ENCODE assay signal across 8 mouse cellular contexts in genomic region chr4:10874718-10875121, GRCm38 (mm10). TPM values are rescaled to one million over a fixed set of nuclear protein-coding genes. Genes with fewer than 3 reads are reported as not detected.
DNase-seq lines count a peak whose midpoint lies in the region; ATAC-seq and TF ChIP-seq lines count a peak whose summit lies in the region.

No protein-coding gene starts in this region.

- H3K36me3 ChIP-seq in kidney, adult 2 months (ENCODE audit: control insufficient read depth, insufficient read depth, low read length), result no peaks in the 10 kb centered on the region
- H3K36me3 ChIP-seq in forebrain, embryonic 14.5 days (ENCODE audit: control insufficient read depth, insufficient read depth, low read length), result 0 out of 2 replicates have a peak, but pooled peaks cover 2% of the 10 kb centered on the region
- H3K36me3 ChIP-seq in hindbrain, embryonic 11.5 days (ENCODE audit: control insufficient read depth, insufficient read depth, low read length), result no peaks in the 10 kb centered on the region
- H3K36me3 ChIP-seq in megakaryocyte, embryonic 14.5 days (replicated peaks; ENCODE audit: low read length), result peaks cover 15% of the 10 kb centered on the region

- peak overlapping the region; percentile 59 for H3K4me2 ChIP-seq in forebrain, embryonic 14.5 days (ENCODE audit: low read length)
- peak overlapping the region; percentile 43 for H3K4me2 ChIP-seq in hindbrain, embryonic 11.5 days (replicated peaks; ENCODE audit: low read depth, low read length)

- under 1% methylated on average over 37 of the region's 37 CpGs for WGBS in kidney, adult 2 months
- WGBS in forebrain, embryonic 14.5 days, result under 1% methylated on average over 37 of the region's 37 CpGs
- 0% methylated on average over 28 of the region's 37 CpGs for WGBS in hindbrain, embryonic 11.5 days

- peak overlapping the region; percentile 83 for H3K4me3 ChIP-seq in kidney, adult 2 months (ENCODE audit: insufficient read depth, low read depth, low read length)
- peak overlapping the region; percentile 90 for H3K4me3 ChIP-seq in forebrain, embryonic 14.5 days (ENCODE audit: low read depth, low read length)
- H3K4me3 ChIP-seq in hindbrain, embryonic 11.5 days (ENCODE audit: low read depth, low read length), result peak overlapping the region; percentile 85
- H3K4me3 ChIP-seq in megakaryocyte, embryonic 14.5 days (replicated peaks), result peak overlapping the region; percentile 99

- TF ChIP-seq CTCF in kidney, adult 2 months (conservative IDR thresholded peaks at IDR 0.05; ENCODE audit: insufficient read depth, insufficient read length, low read depth, low read length), result no peak
- TF ChIP-seq CTCF in brain, embryonic 14.5 days (IDR thresholded peaks at IDR 0.05; ENCODE audit: borderline replicate concordance, extremely low read depth, insufficient read depth, insufficient read length), result no peak

- H3K4me1 ChIP-seq in kidney, adult 2 months (ENCODE audit: control insufficient read depth, insufficient read depth, low read length), result peaks cover 5% of the 10 kb centered on the region; the same call in 1 of the 2 replicates
- H3K4me1 ChIP-seq in forebrain, embryonic 14.5 days (ENCODE audit: control insufficient read depth, insufficient read depth, low read length), result peaks cover 5% of the 10 kb centered on the region; the same call in 1 of the 2 replicates
- H3K4me1 ChIP-seq in hindbrain, embryonic 11.5 days (replicated peaks; ENCODE audit: control insufficient read depth, insufficient read depth, low read length), result no peaks in the 10 kb centered on the region; the same call in 1 of the 2 replicates
- H3K4me1 ChIP-seq in megakaryocyte, embryonic 14.5 days, result peaks cover 24% of the 10 kb centered on the region

- no peaks in the 10 kb centered on the region for H3K9me3 ChIP-seq in forebrain, embryonic 14.5 days (replicated peaks; ENCODE audit: control insufficient read depth, low read length)
- H3K9me3 ChIP-seq in hindbrain, embryonic 11.5 days (ENCODE audit: control insufficient read depth, low read length), result no peaks in the 10 kb centered on the region
- H3K9me3 ChIP-seq in megakaryocyte, embryonic 14.5 days, result no peaks in the 10 kb centered on the region

- intact Hi-C loops in left cerebral cortex, postnatal 36 days (cut with DNase I), result no loop called here

- ATAC-seq in forebrain, embryonic 14.5 days, result peak; percentile 78
- ATAC-seq in hindbrain, embryonic 11.5 days (ENCODE audit: low FRiP score), result peak; percentile 87

- H3K9ac ChIP-seq in forebrain, embryonic 14.5 days (ENCODE audit: low read length), result peak overlapping the region; percentile 89
- H3K9ac ChIP-seq in hindbrain, embryonic 11.5 days (ENCODE audit: low read depth, low read length), result peak overlapping the region; percentile 92

- DNase-seq in kidney, adult 2 months, result peak; percentile 54
- DNase-seq in kidney, postnatal 14 days, result no peak
- peak; percentile 79 for DNase-seq in brain, embryonic 14.5 days (ENCODE audit: low read depth)
- peak; percentile 71 for DNase-seq in forebrain, embryonic 14.5 days (ENCODE audit: low spot score)
- DNase-seq in hindbrain, embryonic 11.5 days (ENCODE audit: low spot score), result peak; percentile 78
- peak; percentile 40 to 62 for DNase-seq in left cerebral cortex, postnatal 36 days (ENCODE audit: low spot score in 2 of 2)
- peak; percentile 35 for DNase-seq in right cerebral cortex, postnatal 36 days (ENCODE audit: low spot score in 2 of 2)

- peak overlapping the region; percentile 89 for H3K27ac ChIP-seq in kidney, adult 2 months (ENCODE audit: insufficient read depth, low read depth, low read length)
- H3K27ac ChIP-seq in forebrain, embryonic 14.5 days (ENCODE audit: low read depth, low read length), result peak overlapping the region; percentile 99
- peak overlapping the region; percentile 99 for H3K27ac ChIP-seq in hindbrain, embryonic 11.5 days (ENCODE audit: low read depth, low read length)

- TF ChIP-seq POLR2A in kidney, adult 2 months (IDR thresholded peaks at IDR 0.05; ENCODE audit: low read depth, low read length), result no peak
- TF ChIP-seq POLR2A in brain, embryonic 14.5 days (IDR thresholded peaks at IDR 0.05; ENCODE audit: borderline replicate concordance, extremely low read depth, insufficient read depth, insufficient read length, poor library complexity, severe bottlenecking), result no peak

- H3K27me3 ChIP-seq in kidney, adult 2 months (replicated peaks; ENCODE audit: control insufficient read depth, insufficient read depth, low read length), result no peaks in the 10 kb centered on the region; the same call in 1 of the 2 replicates
- H3K27me3 ChIP-seq in forebrain, embryonic 14.5 days (replicated peaks; ENCODE audit: control insufficient read depth, insufficient read depth, low read length), result no peaks in the 10 kb centered on the region
- no peaks in the 10 kb centered on the region for H3K27me3 ChIP-seq in hindbrain, embryonic 11.5 days (ENCODE audit: control insufficient read depth, insufficient read depth, low read length)
- no peaks in the 10 kb centered on the region for H3K27me3 ChIP-seq in megakaryocyte, embryonic 14.5 days (replicated peaks)

RNA-seq across cellular contexts. Expression of gene 2610301B20Rik, which starts 0.4 kb away (rescaled TPM):
- 5.3 and 7.0 TPM in 2 replicates for polyA plus RNA-seq in kidney, adult 2 months (2012; rRNA removed)
- 32.7 and 36.8 TPM in 2 replicates for polyA plus RNA-seq in brain, embryonic 14.5 days (2012; rRNA removed)
- 51.9 and 55.7 TPM in 2 replicates for polyA plus RNA-seq in forebrain, embryonic 14.5 days (2014; fragmentation: Nextera tagmentation; extraction: Ambion mirVana)
- polyA plus RNA-seq in hindbrain, embryonic 11.5 days (2014; fragmentation: Nextera tagmentation; extraction: Ambion mirVana), result 55.1 and 56.2 TPM in 2 replicates
- 10 to 100 TPM; 33.5 to 37.8 TPM for total RNA-seq in left cerebral cortex, postnatal 36 days (2021)
- 7.3 and 13.1 TPM in 2 replicates for polyA plus RNA-seq in megakaryocyte, embryonic 14.5 days (2012; ENCODE audit: insufficient read depth, low replicate concordance)
